Mouse (Mus musculus): ENCODE results near the gene Gm7029. TPM values are rescaled to one million over a fixed set of nuclear protein-coding genes. Genes with fewer than 3 reads are reported as not detected.
"Not testable (repeated sequence)": the region's sequence is repeated elsewhere in the genome, so short reads cannot be mapped to it uniquely, and the experiment has no call there.

The Gm7029 gene
- total and polyA plus RNA-seq, 3 experiments = not detected

DNA sequence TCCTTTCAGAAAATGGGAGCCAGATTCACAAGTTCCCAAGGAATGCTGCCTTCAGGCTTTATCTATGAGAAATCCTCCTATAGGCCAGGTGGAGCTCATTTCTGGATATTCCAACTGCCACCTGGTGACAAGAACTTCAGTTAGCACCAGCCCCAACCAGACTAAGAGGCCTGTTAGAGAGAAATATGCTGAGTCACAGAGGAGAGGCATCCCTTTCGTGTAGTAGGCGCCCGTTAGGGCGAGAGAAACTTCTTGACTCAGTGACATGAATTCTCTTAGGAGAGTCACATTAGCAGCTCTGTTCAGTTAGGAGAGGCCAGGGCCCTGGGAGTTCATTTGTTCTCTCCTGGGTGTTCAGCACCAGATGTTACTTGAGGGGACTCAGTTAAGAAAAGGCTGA lies 26.0 kb downstream of the Gm7029 start:
- TF ChIP-seq POLR2A (IDR thresholded peaks at IDR 0.05; ENCODE audit: insufficient read depth, low read depth, low read length) = no peak
- no peak for TF ChIP-seq EP300 (IDR thresholded peaks at IDR 0.05; ENCODE audit: insufficient read depth, low read depth, low read length)
- no peak for TF ChIP-seq CTCF (IDR thresholded peaks at IDR 0.05)
- H3K27ac ChIP-seq = no peak overlapping the region
- H3K36me3 ChIP-seq (ENCODE audit: control insufficient read depth, insufficient read depth, low read length) = no peaks in the 10 kb centered on the region
- WGBS = 78% methylated on average over 4 of the region's 4 CpGs
- DNase-seq = no peak
- H3K79me2 ChIP-seq (replicated peaks; ENCODE audit: control insufficient read depth, insufficient read depth, low read length) = no peaks in the 10 kb centered on the region
- H3K4me3 ChIP-seq = no peak overlapping the region
- H3K9ac ChIP-seq (ENCODE audit: low read depth, low read length) = no peak overlapping the region
- no peaks in the 10 kb centered on the region; the same call in 1 of the 2 replicates for H3K4me1 ChIP-seq (ENCODE audit: control insufficient read depth, insufficient read depth, low read length)
- no peaks in the 10 kb centered on the region for H3K27me3 ChIP-seq (ENCODE audit: control insufficient read depth, insufficient read depth, low read length)
- intact Hi-C loops (cut with DNase I) = loop anchor here (5.0 kb wide), 1 partner anchor 83 kb away; no protein-coding TSS in a partner anchor

- Histone ChIP-seq H3K36me3 (ENCODE audit: control insufficient read depth, insufficient read depth, low read length) (no peaks in the 10 kb centered on the region), H3K79me2 (replicated peaks; ENCODE audit: control insufficient read depth, insufficient read depth, low read length) (no peaks in the 10 kb centered on the region), H3K9ac (ENCODE audit: low read depth, low read length) (no peak overlapping the region), H3K4me1 (ENCODE audit: control insufficient read depth, insufficient read depth, low read length) (no peaks in the 10 kb centered on the region; the same call in 1 of the 2 replicates), H3K27ac (no peak overlapping the region), H3K27me3 (ENCODE audit: control insufficient read depth, insufficient read depth, low read length) (no peaks in the 10 kb centered on the region), H3K4me3 (no peak overlapping the region)
- intact Hi-C loops (cut with DNase I) = no loop called here
- no peak for TF ChIP-seq POLR2A (IDR thresholded peaks at IDR 0.05; ENCODE audit: insufficient read depth, low read depth, low read length)
- no peak for TF ChIP-seq EP300 (IDR thresholded peaks at IDR 0.05; ENCODE audit: insufficient read depth, low read depth, low read length)
- TF ChIP-seq CTCF (IDR thresholded peaks at IDR 0.05) = no peak
- WGBS = 61% methylated on average over 7 of the region's 7 CpGs
- DNase-seq = no peak
These were observed 26.8 kb downstream of the Gm7029 start for GRCm38 (mm10) chr17:33900281-33900988.

GRCm38 (mm10) chr17:33900989-33901314 lies 27.3 kb downstream of the Gm7029 start:
- no peak for DNase-seq
- Histone ChIP-seq H3K36me3 (ENCODE audit: control insufficient read depth, insufficient read depth, low read length) (no peaks in the 10 kb centered on the region), H3K27ac (no peak overlapping the region), H3K4me1 (ENCODE audit: control insufficient read depth, insufficient read depth, low read length) (no peaks in the 10 kb centered on the region; the same call in 1 of the 2 replicates), H3K27me3 (ENCODE audit: control insufficient read depth, insufficient read depth, low read length) (no peaks in the 10 kb centered on the region), H3K9ac (ENCODE audit: low read depth, low read length) (no peak overlapping the region), H3K4me3 (no peak overlapping the region), H3K79me2 (replicated peaks; ENCODE audit: control insufficient read depth, insufficient read depth, low read length) (no peaks in the 10 kb centered on the region)
- WGBS = 74% methylated on average over 4 of the region's 4 CpGs
- intact Hi-C loops (cut with DNase I) = no loop called here
- TF ChIP-seq CTCF (IDR thresholded peaks at IDR 0.05) = no peak
- no peak for TF ChIP-seq EP300 (IDR thresholded peaks at IDR 0.05; ENCODE audit: insufficient read depth, low read depth, low read length)
- no peak for TF ChIP-seq POLR2A (IDR thresholded peaks at IDR 0.05; ENCODE audit: insufficient read depth, low read depth, low read length)

DNA sequence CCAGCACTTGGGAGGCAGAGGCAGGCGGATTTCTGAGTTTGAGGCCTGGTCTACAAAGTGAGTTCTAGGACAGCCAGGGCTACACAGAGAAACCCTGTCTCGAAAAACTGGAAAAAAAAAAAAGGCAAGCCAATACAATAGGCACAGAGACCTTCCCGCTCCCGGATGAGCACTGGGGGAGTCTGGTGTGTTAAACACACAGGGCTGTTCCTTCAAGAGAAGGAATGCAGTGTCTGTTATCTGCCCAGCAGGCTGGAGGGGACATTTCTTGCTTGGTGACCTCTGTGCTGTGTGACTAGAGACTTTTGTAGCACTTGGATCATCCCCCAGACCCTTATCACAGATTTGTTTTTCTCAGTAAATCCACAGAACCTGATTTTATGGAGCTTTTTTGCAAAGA lies 28.0 kb downstream of the Gm7029 start:
- Histone ChIP-seq H3K4me3 (no peak overlapping the region), H3K36me3 (ENCODE audit: control insufficient read depth, insufficient read depth, low read length) (no peaks in the 10 kb centered on the region), H3K9ac (ENCODE audit: low read depth, low read length) (no peak overlapping the region), H3K27me3 (ENCODE audit: control insufficient read depth, insufficient read depth, low read length) (no peaks in the 10 kb centered on the region), H3K27ac (no peak overlapping the region), H3K79me2 (replicated peaks; ENCODE audit: control insufficient read depth, insufficient read depth, low read length) (no peaks in the 10 kb centered on the region), H3K4me1 (ENCODE audit: control insufficient read depth, insufficient read depth, low read length) (no peaks in the 10 kb centered on the region; the same call in 1 of the 2 replicates)
- TF ChIP-seq POLR2A (IDR thresholded peaks at IDR 0.05; ENCODE audit: insufficient read depth, low read depth, low read length) = no peak
- no peak for TF ChIP-seq CTCF (IDR thresholded peaks at IDR 0.05)
- TF ChIP-seq EP300 (IDR thresholded peaks at IDR 0.05; ENCODE audit: insufficient read depth, low read depth, low read length) = no peak
- intact Hi-C loops (cut with DNase I) = no loop called here
- no peak for DNase-seq
- 54% methylated on average over 4 of the region's 4 CpGs for WGBS

DNA sequence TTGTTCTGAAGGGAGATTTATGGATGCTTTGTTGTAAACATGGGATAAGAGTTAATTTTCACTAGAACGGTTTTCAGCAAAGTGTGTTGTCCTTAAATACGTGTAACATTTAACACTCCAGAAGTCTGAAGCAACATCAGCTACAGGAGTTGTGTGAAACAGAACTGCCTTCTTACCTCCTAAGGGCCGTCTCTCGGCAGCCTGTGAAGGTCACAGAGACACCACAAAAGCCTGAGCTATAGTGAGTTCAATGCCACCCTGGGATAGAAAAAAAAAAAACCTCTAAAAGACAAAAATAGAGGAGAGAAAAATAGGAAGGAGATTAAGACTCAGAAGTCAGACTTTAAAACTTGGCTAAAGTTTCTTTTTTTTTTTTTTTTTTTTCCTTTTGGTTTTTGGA lies 28.4 kb downstream of the Gm7029 start:
- H3K4me1 ChIP-seq (ENCODE audit: control insufficient read depth, insufficient read depth, low read length) = no peaks in the 10 kb centered on the region; the same call in 1 of the 2 replicates
- H3K9ac ChIP-seq (ENCODE audit: low read depth, low read length) = no peak overlapping the region
- H3K4me3 ChIP-seq = no peak overlapping the region
- no peaks in the 10 kb centered on the region for H3K27me3 ChIP-seq (ENCODE audit: control insufficient read depth, insufficient read depth, low read length)
- no peak for DNase-seq
- intact Hi-C loops (cut with DNase I) = no loop called here
- no peak for TF ChIP-seq POLR2A (IDR thresholded peaks at IDR 0.05; ENCODE audit: insufficient read depth, low read depth, low read length)
- TF ChIP-seq EP300 (IDR thresholded peaks at IDR 0.05; ENCODE audit: insufficient read depth, low read depth, low read length) = no peak
- TF ChIP-seq CTCF (IDR thresholded peaks at IDR 0.05) = no peak
- no peaks in the 10 kb centered on the region for H3K36me3 ChIP-seq (ENCODE audit: control insufficient read depth, insufficient read depth, low read length)
- WGBS = 40% methylated on average over 4 of the region's 4 CpGs
- no peak overlapping the region for H3K27ac ChIP-seq
- no peaks in the 10 kb centered on the region for H3K79me2 ChIP-seq (replicated peaks; ENCODE audit: control insufficient read depth, insufficient read depth, low read length)

DNA sequence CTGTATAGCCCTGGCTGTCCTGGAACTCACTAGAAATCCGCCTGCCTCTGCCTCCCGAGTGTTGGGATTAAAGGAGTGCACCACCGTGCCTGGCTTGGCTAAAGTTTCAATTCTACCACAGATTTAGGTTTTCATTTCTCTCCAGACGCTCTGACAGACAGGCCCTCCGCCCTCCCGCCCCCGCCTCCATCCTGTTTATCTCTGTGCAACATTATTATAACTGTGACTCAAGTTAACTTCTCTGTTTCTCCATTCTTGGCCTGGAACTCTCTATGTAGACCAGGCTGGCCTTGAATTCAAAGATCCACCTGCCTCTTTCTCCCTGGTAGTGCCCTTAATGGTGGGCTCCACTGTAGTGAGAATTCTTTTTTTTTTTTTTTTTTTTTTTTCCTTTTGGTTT lies 28.9 kb downstream of the Gm7029 start:
- H3K27me3 ChIP-seq (ENCODE audit: control insufficient read depth, insufficient read depth, low read length) = no peaks in the 10 kb centered on the region
- intact Hi-C loops (cut with DNase I) = no loop called here
- no peak overlapping the region for H3K9ac ChIP-seq (ENCODE audit: low read depth, low read length)
- no peaks in the 10 kb centered on the region; the same call in 1 of the 2 replicates for H3K4me1 ChIP-seq (ENCODE audit: control insufficient read depth, insufficient read depth, low read length)
- no peak overlapping the region for H3K27ac ChIP-seq
- TF ChIP-seq CTCF (IDR thresholded peaks at IDR 0.05) = no peak
- no peak for TF ChIP-seq EP300 (IDR thresholded peaks at IDR 0.05; ENCODE audit: insufficient read depth, low read depth, low read length)
- no peak for TF ChIP-seq POLR2A (IDR thresholded peaks at IDR 0.05; ENCODE audit: insufficient read depth, low read depth, low read length)
- H3K36me3 ChIP-seq (ENCODE audit: control insufficient read depth, insufficient read depth, low read length) = no peaks in the 10 kb centered on the region
- no peak for DNase-seq
- 49% methylated on average over 7 of the region's 7 CpGs for WGBS
- H3K4me3 ChIP-seq = no peak overlapping the region
- H3K79me2 ChIP-seq (replicated peaks; ENCODE audit: control insufficient read depth, insufficient read depth, low read length) = no peaks in the 10 kb centered on the region

- H3K27ac ChIP-seq; H3K79me2 ChIP-seq (replicated peaks; ENCODE audit: control insufficient read depth, insufficient read depth, low read length); H3K36me3 ChIP-seq (ENCODE audit: control insufficient read depth, insufficient read depth, low read length); intact Hi-C loops (cut with DNase I); DNase-seq; H3K9ac ChIP-seq (ENCODE audit: low read depth, low read length); H3K27me3 ChIP-seq (ENCODE audit: control insufficient read depth, insufficient read depth, low read length); H3K4me3 ChIP-seq; H3K4me1 ChIP-seq (ENCODE audit: control insufficient read depth, insufficient read depth, low read length): not testable (repeated sequence)
- WGBS = 82% methylated on average over 6 of the region's 6 CpGs
These were observed 30.4 kb downstream of the Gm7029 start for GRCm38 (mm10) chr17:33903911-33904651.

DNA sequence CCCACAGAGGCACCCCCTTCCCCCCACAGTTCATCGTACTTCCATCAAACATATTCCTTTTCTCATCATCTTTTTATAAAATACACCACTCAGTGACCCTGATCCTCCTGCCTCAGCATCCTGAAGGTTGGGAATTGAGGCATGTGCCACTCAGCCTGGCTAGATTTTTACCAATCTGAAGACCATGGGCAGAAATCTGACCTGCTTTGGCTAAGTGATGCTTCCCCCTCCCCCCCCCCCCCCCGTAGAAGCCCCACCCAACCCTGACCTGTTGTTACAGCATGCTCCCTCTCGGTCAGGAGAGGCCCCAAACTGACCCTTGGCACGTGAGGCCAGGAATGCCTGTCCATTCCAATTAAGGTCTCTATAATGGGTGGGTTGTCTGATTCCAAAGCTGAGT lies 31.2 kb downstream of the Gm7029 start, which contains the start of gene Platr17:
TSS of gene Platr17 (plus strand) at position 301 of the 400 bp plus-strand sequence.
- H3K9ac ChIP-seq (ENCODE audit: low read depth, low read length); H3K27me3 ChIP-seq (ENCODE audit: control insufficient read depth, insufficient read depth, low read length); intact Hi-C loops (cut with DNase I); H3K79me2 ChIP-seq (replicated peaks; ENCODE audit: control insufficient read depth, insufficient read depth, low read length); H3K27ac ChIP-seq; H3K4me1 ChIP-seq (ENCODE audit: control insufficient read depth, insufficient read depth, low read length); H3K36me3 ChIP-seq (ENCODE audit: control insufficient read depth, insufficient read depth, low read length); H3K4me3 ChIP-seq; DNase-seq: not testable (repeated sequence)
- WGBS = 58% methylated on average over 3 of the region's 4 CpGs
